Mouse (Mus musculus) thymus, adult 2 months (tissue): ENCODE measurements around the gene Eif4e.

ENCODE experiments used
- CTCF ChIP-seq: fragments of 200-500 bp; IDR thresholded peaks from 2 replicates; pipeline ENCODE4 v1.5.1; 2012; ENCODE audit warnings: mild to moderate bottlenecking, control low read depth, low read length, moderate library complexity, borderline replicate concordance; ENCODE audit not compliant: control insufficient read depth, poor library complexity, insufficient read depth; ENCODE audit errors: extremely low read depth
- POLR2A ChIP-seq: fragments of 200-500 bp; IDR thresholded peaks from 2 replicates; pipeline ENCODE4 v1.6.1; 2012; ENCODE audit warnings: mild to moderate bottlenecking, low read length, control low read depth, moderate library complexity; ENCODE audit not compliant: control insufficient read depth, poor library complexity, insufficient read depth; ENCODE audit errors: extremely low read depth

GRCm38 (mm10) chr3:138519218-138519617 is 6.8 kb upstream of the Eif4e start:
- no peak for TF ChIP-seq CTCF
- no peak for TF ChIP-seq POLR2A
